Mouse (Mus musculus): ENCODE data around the gene Mup21. TPM values are rescaled to one million over a fixed set of nuclear protein-coding genes. Genes with fewer than 3 reads are reported as not detected.

Gene Mup21
- polyA plus RNA-seq (2014; fragmentation: Illumina TruSeq; extraction: RNeasy Lipid Tissue Mini Kit (QIAGEN cat#74804); ENCODE audit: low read depth, low replicate concordance) = not detected

DNA sequence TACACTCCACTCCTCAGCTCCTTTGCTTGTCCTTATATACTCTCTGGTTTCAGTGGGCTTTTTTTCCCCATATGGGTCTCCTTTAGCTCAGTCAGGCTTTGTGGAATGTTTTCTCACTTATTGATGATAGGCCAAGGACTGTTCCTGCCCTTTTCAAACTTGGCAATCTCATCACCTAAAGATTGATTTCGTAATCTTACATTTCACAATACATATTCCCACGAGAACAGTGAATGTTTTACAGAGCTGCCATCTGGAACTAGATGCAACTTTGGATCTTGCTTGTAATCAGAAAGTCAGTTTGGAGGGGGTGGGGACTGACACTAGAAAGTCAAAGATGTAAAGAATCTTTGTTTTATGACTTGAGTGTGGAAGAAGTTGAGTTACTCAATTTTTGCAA is at the start of gene Mup21:
Gene Mup21, minus strand, starts transcription at position 53 of the 400 bp plus-strand sequence.

Other genes with a start within 250 kb of the Mup21 start
- not detected for gene Mup20, start 96.7 kb downstream of the Mup21 start, polyA plus RNA-seq (2014; fragmentation: Illumina TruSeq; extraction: RNeasy Lipid Tissue Mini Kit (QIAGEN cat#74804); ENCODE audit: low read depth, low replicate concordance)
- 3.4 TPM for gene Mup3, start 63.5 kb downstream of the Mup21 start, polyA plus RNA-seq (2014; fragmentation: Illumina TruSeq; extraction: RNeasy Lipid Tissue Mini Kit (QIAGEN cat#74804); ENCODE audit: low read depth, low replicate concordance)
- 12.1 TPM for gene Zfp37, start 80.2 kb upstream of the Mup21 start, polyA plus RNA-seq (2014; fragmentation: Illumina TruSeq; extraction: RNeasy Lipid Tissue Mini Kit (QIAGEN cat#74804); ENCODE audit: low read depth, low replicate concordance)
- gene Slc31a2, start 111.7 kb upstream of the Mup21 start, polyA plus RNA-seq (2014; fragmentation: Illumina TruSeq; extraction: RNeasy Lipid Tissue Mini Kit (QIAGEN cat#74804); ENCODE audit: low read depth, low replicate concordance) = 17.7 TPM
- gene Fkbp15, start 209.7 kb upstream of the Mup21 start, polyA plus RNA-seq (2014; fragmentation: Illumina TruSeq; extraction: RNeasy Lipid Tissue Mini Kit (QIAGEN cat#74804); ENCODE audit: low read depth, low replicate concordance) = 18.9 TPM
- 232 TPM for gene Slc31a1, start 209.9 kb upstream of the Mup21 start, polyA plus RNA-seq (2014; fragmentation: Illumina TruSeq; extraction: RNeasy Lipid Tissue Mini Kit (QIAGEN cat#74804); ENCODE audit: low read depth, low replicate concordance)